Comparison of ENCODE assay signal across 7 mouse cellular contexts in genomic region chr9:51008068-51008840, GRCm38 (mm10). TPM values are rescaled to one million over a fixed set of nuclear protein-coding genes. Genes with fewer than 3 reads are reported as not detected.
A peak's percentile ranks its signal among the peaks of the same experiment; 100 is the strongest.
DNase-seq lines count a peak whose midpoint lies in the region; ATAC-seq and TF ChIP-seq lines count a peak whose summit lies in the region.

No protein-coding gene starts in this region.

- no peaks in the 10 kb centered on the region for H3K9me3 ChIP-seq in forebrain, embryonic 15.5 days
- H3K9me3 ChIP-seq in intestine, postnatal 0 days (ENCODE audit: control insufficient read depth): no peaks in the 10 kb centered on the region
- no peaks in the 10 kb centered on the region for H3K9me3 ChIP-seq in lung, embryonic 16.5 days (ENCODE audit: control insufficient read depth, low read length)

- no peaks in the 10 kb centered on the region for H3K36me3 ChIP-seq in testis, adult 2 months (ENCODE audit: control insufficient read depth, insufficient read depth, low read length)
- H3K36me3 ChIP-seq in forebrain, embryonic 15.5 days: no peaks in the 10 kb centered on the region
- no peaks in the 10 kb centered on the region for H3K36me3 ChIP-seq in intestine, postnatal 0 days (ENCODE audit: control insufficient read depth, insufficient read depth)
- no peaks in the 10 kb centered on the region for H3K36me3 ChIP-seq in lung, embryonic 16.5 days (ENCODE audit: control insufficient read depth, insufficient read depth, low read length)

- peak overlapping the region; percentile 79 for H3K4me2 ChIP-seq in forebrain, embryonic 15.5 days (replicated peaks)
- peak overlapping the region; percentile 95 for H3K4me2 ChIP-seq in intestine, postnatal 0 days (replicated peaks; ENCODE audit: low read depth)
- peak overlapping the region; percentile 86 for H3K4me2 ChIP-seq in lung, embryonic 16.5 days (ENCODE audit: low read depth, low read length)

- DNase-seq in testis, postnatal 10 days (ENCODE audit: low spot score): no peak
- peak; percentile 46 for DNase-seq in brain, embryonic 14.5 days (ENCODE audit: low read depth)
- peak; percentile 22 for DNase-seq in right cerebral cortex, postnatal 25 days

- TF ChIP-seq CTCF in testis, adult 2 months (IDR thresholded peaks at IDR 0.05; ENCODE audit: control insufficient read depth, insufficient read depth, insufficient replicate concordance, low read depth, low read length): no peak
- TF ChIP-seq CTCF in brain, embryonic 14.5 days (IDR thresholded peaks at IDR 0.05; ENCODE audit: borderline replicate concordance, extremely low read depth, insufficient read depth, insufficient read length): no peak
- TF ChIP-seq CTCF in intestine, postnatal 0 days (IDR thresholded peaks at IDR 0.05; ENCODE audit: low read depth): peak; percentile 1; the same call in 1 of the 2 replicates

- under 1% methylated on average over 62 of the region's 65 CpGs for WGBS in forebrain, embryonic 15.5 days
- WGBS in intestine, postnatal 0 days: under 1% methylated on average over 58 of the region's 65 CpGs
- 1% methylated on average over 54 of the region's 65 CpGs for WGBS in lung, embryonic 16.5 days

- H3K9ac ChIP-seq in forebrain, embryonic 15.5 days (replicated peaks): peak overlapping the region; percentile 80
- H3K9ac ChIP-seq in intestine, postnatal 0 days (ENCODE audit: low read depth, low read length): peak overlapping the region; percentile 78
- H3K9ac ChIP-seq in lung, embryonic 16.5 days (ENCODE audit: low read length): peak overlapping the region; percentile 95

- H3K4me3 ChIP-seq in testis, adult 2 months (ENCODE audit: control insufficient read depth, low read depth, low read length): peak overlapping the region; percentile 87
- H3K4me3 ChIP-seq in forebrain, embryonic 15.5 days: peak overlapping the region; percentile 94
- H3K4me3 ChIP-seq in intestine, postnatal 0 days (ENCODE audit: low read depth, low read length): peak overlapping the region; percentile 78
- peak overlapping the region; percentile 76 for H3K4me3 ChIP-seq in lung, embryonic 16.5 days (ENCODE audit: low read length)

- H3K27ac ChIP-seq in testis, adult 2 months (ENCODE audit: control insufficient read depth, insufficient read depth, low read depth, low read length): peak overlapping the region; percentile 75
- peak overlapping the region; percentile 83 for H3K27ac ChIP-seq in forebrain, embryonic 15.5 days (replicated peaks)
- peak overlapping the region; percentile 81 for H3K27ac ChIP-seq in intestine, postnatal 0 days (ENCODE audit: low read depth, low read length)
- peak overlapping the region; percentile 74 for H3K27ac ChIP-seq in lung, embryonic 16.5 days (ENCODE audit: low read length)

- H3K27me3 ChIP-seq in testis, adult 2 months (ENCODE audit: control insufficient read depth, insufficient read depth, low read length): no peaks in the 10 kb centered on the region
- H3K27me3 ChIP-seq in forebrain, embryonic 15.5 days: no peaks in the 10 kb centered on the region
- H3K27me3 ChIP-seq in intestine, postnatal 0 days (replicated peaks; ENCODE audit: control insufficient read depth, insufficient read depth, low read length): no peaks in the 10 kb centered on the region
- no peaks in the 10 kb centered on the region for H3K27me3 ChIP-seq in lung, embryonic 16.5 days (ENCODE audit: control insufficient read depth, insufficient read depth, low read depth, low read length)

- peak; percentile 57 for ATAC-seq in forebrain, embryonic 15.5 days (replicated peaks)
- peak; percentile 70 for ATAC-seq in intestine, postnatal 0 days
- peak; percentile 57 for ATAC-seq in lung, embryonic 16.5 days (ENCODE audit: low read depth)

- TF ChIP-seq POLR2A in testis, adult 2 months (IDR thresholded peaks at IDR 0.05; ENCODE audit: control insufficient read depth, low read depth, low read length): no peak
- TF ChIP-seq POLR2A in brain, embryonic 14.5 days (IDR thresholded peaks at IDR 0.05; ENCODE audit: borderline replicate concordance, extremely low read depth, insufficient read depth, insufficient read length, poor library complexity, severe bottlenecking): no peak

- peaks cover 4% of the 10 kb centered on the region for H3K4me1 ChIP-seq in testis, adult 2 months (ENCODE audit: control insufficient read depth, insufficient read depth, low read length)
- H3K4me1 ChIP-seq in forebrain, embryonic 15.5 days: peaks cover 21% of the 10 kb centered on the region
- 0 out of 2 replicates have a peak, but pooled peaks cover 2% of the 10 kb centered on the region for H3K4me1 ChIP-seq in intestine, postnatal 0 days (replicated peaks; ENCODE audit: control insufficient read depth, insufficient read depth, low read length)
- H3K4me1 ChIP-seq in lung, embryonic 16.5 days (replicated peaks; ENCODE audit: control insufficient read depth, insufficient read depth, low read length): peaks cover 10% of the 10 kb centered on the region

RNA-seq across cellular contexts. Expression of gene Sik2, which starts 0.6 kb away (rescaled TPM):
- polyA plus RNA-seq in testis, adult 2 months (2012; rRNA removed): 25.7 and 28.1 TPM in 2 replicates
- polyA plus RNA-seq in brain, embryonic 14.5 days (2012; rRNA removed): 17.2 and 20.8 TPM in 2 replicates
- 19.5 and 21.2 TPM in 2 replicates for polyA plus RNA-seq in forebrain, embryonic 15.5 days (2015; fragmentation: Nextera tagmentation; extraction: Ambion mirVana)
- 8.0 and 9.2 TPM in 2 replicates for polyA plus RNA-seq in intestine, postnatal 0 days (2015; fragmentation: Nextera tagmentation; extraction: Ambion mirVana)
- polyA plus RNA-seq in lung, embryonic 16.5 days (2015; fragmentation: Nextera tagmentation; extraction: Ambion mirVana): 16.7 and 19.7 TPM in 2 replicates

RNA-seq across cellular contexts. Expression of gene Btg4, which starts 52.4 kb away (rescaled TPM):
- 8.4 and 10.2 TPM in 2 replicates for polyA plus RNA-seq in testis, adult 2 months (2012; rRNA removed)
- polyA plus RNA-seq in brain, embryonic 14.5 days (2012; rRNA removed): not detected in 2 replicates
- not detected in 2 replicates for polyA plus RNA-seq in forebrain, embryonic 15.5 days (2015; fragmentation: Nextera tagmentation; extraction: Ambion mirVana)
- polyA plus RNA-seq in intestine, postnatal 0 days (2015; fragmentation: Nextera tagmentation; extraction: Ambion mirVana): not detected in 2 replicates
- polyA plus RNA-seq in lung, embryonic 16.5 days (2015; fragmentation: Nextera tagmentation; extraction: Ambion mirVana): 0.28 and 0.34 TPM in 2 replicates
